Mouse (Mus musculus): Measurements from ENCODE around the gene Slc25a30.
"Not testable (repeated sequence)": the region's sequence is repeated elsewhere in the genome, so short reads cannot be mapped to it uniquely, and the experiment has no call there.

The Slc25a30 gene

DNA sequence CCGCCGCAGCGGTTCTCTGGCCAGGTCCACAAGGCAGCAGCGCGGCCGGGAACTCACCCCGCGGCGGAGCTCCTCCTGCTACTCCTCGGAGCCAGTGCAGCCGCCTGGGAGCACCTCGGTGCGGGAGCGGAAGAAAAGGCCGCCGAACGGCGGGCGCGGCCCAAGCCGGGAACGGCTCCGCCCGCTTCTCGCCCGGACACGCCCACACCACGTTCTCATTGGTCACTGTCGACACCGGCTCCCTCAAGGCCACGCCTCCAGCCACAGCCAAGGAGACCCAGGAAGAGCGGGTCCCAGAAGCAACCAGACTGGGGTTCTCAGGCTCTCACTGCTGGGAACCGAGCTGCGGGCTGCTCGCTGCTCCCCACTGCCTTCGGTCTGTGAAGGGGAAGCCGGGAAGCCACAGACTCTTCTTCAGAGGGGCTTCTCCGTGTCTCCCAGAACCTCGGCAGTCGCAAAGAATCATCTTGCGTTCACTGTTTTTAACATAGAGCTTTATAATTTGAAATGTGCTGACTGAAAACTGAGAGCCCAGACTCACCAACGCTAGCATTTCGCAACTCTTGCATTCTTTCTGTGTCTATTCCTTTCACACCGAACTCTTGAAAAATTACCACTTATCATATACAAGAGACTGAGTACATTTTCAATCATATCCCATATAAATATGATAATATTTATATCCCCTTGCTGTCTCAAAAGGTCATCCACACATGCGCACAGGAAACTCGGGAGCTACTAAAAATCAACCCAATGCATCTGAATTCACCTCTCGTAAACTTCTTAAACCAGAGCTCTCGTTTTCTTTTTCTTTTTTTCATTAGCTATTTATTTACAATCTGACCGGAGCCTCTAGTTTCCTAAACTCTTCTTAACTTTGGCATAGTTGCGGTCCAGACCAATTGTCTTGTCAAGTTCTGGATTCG lies at the start of gene Slc25a30:
Slc25a30 (minus strand) TSS at position 170 of the 926 bp plus-strand sequence.
- peak; percentile 90 for DNase-seq (ENCODE audit: low read depth, low spot score)

DNA sequence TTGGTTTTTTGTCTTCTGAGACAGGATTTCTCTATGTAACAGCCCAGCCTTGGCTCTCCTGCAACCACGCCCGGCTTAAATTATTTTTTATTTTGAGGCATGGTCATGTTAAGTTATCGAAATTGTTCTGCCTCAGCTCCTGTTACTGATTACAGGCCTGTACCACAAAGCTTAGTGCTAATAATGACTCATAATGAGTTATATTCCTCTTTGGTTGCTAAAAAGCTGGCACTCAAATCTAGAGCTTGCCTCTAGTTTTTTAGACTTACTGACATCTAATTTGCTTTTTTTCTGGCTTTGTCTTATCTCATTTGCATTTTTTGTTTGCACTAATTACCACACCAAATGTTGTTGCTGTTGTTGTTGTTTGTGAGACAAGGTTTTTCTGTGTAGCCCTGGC lies 49.7 kb upstream of the Slc25a30 start:
- no peak for DNase-seq (ENCODE audit: low read depth, low spot score)

DNA sequence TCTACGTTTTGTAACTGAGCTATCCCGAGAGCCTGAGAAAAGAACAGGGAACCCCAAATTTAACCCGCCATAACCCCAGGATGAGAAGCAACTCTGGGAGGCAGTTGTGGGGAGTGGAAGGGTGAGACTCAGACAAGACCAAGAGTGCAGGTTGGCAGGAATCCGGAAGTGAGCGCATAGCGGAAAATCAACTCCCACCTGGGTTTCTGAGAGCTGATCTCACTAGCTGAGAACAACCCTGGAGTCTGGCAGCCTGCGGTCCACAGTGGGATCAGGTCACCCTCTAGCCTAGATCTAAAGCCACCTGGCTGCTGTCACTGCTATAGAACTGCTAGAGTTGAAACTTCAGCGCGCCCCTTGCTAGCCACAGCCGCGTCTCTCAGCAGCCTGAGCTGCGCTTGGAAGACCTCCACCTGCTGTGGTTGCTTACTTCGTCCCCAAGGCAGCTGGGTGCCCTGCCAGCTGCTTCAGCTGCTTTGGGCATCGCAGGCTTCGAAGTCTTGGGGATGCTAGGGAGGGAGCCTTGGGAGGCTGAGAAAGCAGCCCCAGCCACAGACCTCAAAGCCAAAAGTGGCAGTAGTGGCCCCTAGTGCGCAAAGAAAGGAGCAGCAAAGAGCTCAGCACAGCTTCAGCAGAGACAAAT lies 48.0 kb upstream of the Slc25a30 start:
- no peak for DNase-seq (ENCODE audit: low read depth, low spot score)

DNA sequence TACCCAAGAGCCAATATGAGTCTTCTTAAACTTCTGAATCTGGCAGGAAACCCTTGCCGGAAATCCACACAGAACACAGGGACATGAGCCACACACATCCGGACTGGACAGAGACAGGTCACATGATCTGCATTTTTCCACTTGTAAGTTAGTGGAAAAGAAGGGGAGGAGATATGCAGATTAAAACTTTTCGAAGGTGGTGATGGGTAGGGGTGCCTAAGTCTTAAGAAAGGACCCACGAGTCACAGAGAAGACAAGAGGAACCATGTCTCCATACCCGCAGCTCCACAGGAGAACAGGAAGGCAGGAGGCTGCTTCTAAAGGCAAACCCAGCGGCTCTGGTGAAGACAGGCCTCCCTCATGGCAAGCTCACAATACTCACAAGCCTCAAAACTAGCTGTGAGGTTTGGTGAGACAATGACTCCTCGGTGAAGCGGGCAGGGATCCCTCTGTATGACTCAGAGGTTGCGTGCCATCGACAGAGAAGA lies 47.5 kb upstream of the Slc25a30 start:
- DNase-seq (ENCODE audit: low read depth, low spot score) = peak; percentile 55

DNA sequence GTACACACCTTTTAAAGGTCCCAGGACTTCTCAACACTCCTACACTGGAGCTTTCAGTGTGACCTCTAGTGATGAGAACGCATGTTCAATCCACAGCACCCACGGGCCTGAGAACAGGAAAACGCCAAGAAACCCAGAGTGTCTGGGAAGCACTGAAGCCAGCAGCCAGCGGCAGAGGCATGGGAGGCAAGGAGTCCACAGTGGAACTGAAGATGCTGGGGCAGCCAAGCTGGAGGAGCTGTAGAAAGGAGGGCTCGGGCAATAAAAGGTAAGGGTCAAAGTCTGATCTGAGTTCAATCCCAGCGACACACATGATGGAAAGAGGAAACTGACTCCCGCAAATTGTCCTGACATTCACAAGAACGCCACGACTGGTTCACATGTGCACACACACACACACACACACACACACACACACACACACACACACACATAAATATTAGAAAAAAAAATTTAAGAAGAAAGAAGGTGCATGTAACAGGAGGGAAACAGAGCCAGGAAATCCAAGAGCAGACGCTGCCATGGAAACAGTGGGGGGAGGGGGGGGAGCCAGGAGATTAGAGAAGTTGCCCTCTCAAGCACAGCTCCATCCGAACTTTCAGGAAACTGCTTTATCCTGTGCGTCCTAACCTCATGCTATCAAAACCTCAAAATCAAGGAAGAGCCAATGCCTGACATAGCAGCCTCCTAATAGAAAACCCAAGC lies 46.9 kb upstream of the Slc25a30 start:
- DNase-seq (ENCODE audit: low read depth, low spot score) = no peak

DNA sequence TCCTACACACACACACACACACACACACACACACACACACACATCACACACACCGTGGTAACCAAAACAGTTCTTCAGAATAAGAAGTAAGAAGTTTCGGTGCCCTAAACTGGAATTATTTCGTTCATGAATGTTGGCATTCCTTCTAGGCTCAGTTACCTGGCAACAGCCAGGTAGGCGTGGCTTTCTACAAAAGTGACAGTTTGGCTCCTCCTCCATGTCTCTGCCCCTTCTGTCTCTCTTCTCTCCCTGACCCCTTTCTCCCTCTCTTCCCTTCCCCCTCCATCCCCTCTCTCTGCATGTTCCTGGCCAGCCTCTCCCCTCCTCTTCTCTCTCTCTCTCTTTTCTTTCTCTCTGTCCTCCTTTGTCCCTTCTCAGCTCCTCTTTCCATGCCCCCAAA lies 46.1 kb upstream of the Slc25a30 start:
- DNase-seq (ENCODE audit: low read depth, low spot score) = no peak

DNA sequence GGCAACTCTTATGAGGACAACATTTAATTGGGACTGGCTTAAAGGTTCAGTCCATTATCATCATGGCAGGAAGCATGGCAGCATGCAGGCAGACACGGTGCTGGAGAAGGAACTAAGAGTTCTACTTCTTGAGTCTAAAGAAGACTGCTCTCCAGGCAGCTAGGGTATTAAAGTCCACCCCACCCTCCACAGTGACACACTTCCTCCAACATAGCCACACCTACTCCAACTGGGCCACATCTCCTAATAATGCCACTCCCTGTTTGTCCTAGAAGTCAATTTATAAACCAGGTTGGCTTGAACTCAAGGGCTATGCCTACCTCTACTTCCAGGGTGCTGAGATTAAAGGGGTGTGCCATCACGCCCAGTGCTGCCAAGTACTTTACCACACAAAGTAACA lies 45.2 kb upstream of the Slc25a30 start:
- DNase-seq (ENCODE audit: low read depth, low spot score) = no peak

DNA sequence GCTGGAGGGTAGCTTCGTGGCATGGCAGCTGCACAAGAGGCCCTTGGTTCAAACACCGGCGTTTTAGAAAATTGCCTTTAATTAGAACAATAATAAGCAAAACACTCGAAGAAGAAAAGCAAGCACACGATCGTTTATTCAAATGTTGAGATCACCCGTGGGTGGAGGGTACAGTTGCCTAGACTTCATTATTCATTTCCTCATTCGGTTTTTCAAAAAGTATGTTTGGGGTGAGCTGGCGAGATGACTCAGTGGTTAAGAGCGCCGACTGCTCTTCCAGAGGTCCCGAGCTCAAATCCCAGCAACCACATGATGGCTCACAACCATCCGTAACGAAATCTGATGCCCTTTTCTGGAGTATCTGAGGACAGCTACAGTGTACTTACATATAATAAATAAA lies 43.0 kb upstream of the Slc25a30 start:
- not testable (repeated sequence) for DNase-seq (ENCODE audit: low read depth, low spot score)

DNA sequence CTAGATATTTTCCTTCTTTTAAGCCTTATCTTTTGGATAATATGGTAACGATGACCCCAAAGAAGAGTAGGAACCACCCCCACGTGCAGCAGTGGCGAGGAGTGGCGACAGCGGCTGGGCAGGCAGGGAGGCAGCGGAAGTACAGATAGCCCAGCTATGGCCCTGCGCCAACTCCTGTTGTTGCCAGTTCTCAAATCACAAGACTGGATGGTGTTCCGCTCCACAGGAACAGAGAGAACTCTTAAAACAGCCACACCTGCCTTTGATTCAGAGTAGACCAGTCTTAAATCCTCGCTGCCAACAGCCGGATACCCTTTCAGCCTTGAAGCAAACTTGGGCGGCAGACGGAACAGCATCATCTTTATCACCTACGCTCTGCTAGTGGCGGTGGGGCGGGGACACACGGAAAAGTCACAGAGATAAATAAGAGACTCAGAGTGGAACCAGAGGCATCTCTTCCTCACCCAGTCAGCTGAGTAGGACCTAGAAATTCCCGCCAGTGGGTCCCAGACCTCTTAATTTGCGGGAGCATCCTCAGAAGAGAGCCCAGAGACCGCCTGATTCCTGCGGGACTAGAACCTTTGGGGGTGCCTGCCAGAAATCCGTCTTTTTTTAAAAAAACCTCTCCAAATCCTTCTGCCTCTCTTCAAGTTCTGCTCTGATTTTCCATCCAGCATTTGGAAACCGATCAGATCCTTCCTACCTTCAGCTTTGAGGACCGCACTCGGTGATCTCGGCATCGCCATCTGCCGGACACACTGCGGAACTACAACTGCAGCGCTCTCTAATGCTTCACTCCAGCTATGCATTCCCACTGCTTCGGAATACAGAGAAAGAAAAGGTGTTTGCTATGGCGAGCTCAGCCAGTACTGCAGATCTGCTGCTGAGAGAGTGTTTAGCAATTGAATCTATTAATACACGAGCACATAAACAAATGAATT lies 42.3 kb upstream of the Slc25a30 start:
- peak; percentile 78 for DNase-seq (ENCODE audit: low read depth, low spot score)

DNA sequence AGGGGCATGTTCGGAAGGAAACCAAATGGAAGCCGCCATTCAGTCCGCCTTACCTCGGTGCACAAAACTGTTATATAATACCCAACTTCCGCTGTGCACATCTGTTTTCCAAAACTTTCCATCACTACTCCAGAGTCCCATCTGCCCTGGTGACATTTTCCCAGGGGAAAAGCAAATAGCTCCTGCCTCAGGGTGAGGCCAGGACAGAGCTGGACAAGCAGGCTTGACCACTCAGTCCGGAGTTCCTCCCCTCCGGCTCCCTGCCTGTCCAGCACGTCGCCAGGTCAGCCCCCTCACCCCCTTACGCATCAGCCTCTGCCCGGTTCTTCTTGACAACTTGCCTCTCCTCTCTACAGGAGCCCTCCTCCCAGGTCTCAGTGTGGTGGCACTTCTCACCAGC lies 41.4 kb upstream of the Slc25a30 start:
- no peak for DNase-seq (ENCODE audit: low read depth, low spot score)

DNA sequence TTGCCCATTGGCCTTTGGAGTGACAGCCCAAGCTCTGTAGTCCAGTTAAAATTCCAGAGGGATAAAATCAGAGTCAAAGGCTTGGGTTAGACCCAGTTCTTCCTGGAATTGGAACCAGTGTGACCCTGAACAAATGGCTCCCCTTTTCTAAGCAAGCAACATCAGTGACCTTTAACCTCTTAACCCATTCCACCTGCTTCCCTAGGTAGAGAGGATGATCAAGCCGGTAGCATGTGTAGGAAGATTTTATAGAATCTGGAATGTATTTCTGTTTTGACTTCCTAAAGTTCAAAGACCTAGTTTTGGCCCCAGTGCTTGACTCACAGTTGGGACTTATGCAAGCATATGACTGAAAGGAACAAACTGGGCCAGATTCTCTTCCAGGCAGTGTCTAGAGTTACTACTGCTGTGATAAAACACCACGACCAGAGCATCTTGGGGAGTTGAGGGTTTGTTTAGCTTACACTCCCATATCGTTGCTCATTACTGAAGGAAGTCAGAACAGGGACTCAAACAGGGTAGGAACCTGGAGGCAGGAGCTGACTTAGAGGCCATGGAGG lies 40.1 kb upstream of the Slc25a30 start:
- no peak for DNase-seq (ENCODE audit: low read depth, low spot score)

DNA sequence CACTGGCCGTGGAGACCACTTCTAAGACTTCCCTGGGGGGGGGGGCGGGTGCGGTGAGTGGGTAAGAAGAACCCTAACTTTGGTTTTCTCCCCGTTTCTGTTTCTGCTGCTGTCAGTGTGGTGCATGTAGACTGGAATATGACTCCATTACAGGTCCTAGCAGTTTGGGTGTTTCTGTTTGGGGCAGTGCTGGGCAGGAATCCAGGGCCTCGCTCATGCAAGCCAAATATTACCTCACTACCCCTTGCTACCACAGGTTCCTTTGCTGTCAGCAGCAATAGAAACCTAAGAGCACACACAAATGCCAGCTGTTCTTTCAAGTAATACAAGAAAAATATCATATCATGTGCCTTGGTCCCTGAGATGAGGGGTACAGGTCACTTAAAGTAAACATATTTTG lies 33.2 kb upstream of the Slc25a30 start:
- no peak for DNase-seq (ENCODE audit: low read depth, low spot score)

DNA sequence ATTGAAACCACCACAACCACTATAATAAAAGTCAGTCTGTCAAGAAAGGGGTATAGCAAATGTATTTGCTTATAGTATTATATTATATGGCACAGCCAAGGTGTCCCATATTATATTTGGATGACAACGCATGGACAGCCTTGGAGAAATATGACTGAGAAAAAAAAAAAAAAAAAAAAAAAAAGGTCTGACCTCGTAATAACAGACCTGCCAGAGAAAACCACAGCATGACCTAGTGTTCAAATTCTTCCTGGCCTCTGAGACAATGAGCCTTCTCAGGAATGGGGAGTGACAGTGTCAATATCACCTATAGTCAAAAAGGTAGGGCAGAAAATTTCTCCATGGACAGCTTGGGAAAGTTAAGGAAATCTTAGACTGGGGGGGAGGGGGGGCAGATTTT lies 32.5 kb upstream of the Slc25a30 start:
- no peak for DNase-seq (ENCODE audit: low read depth, low spot score)

DNA sequence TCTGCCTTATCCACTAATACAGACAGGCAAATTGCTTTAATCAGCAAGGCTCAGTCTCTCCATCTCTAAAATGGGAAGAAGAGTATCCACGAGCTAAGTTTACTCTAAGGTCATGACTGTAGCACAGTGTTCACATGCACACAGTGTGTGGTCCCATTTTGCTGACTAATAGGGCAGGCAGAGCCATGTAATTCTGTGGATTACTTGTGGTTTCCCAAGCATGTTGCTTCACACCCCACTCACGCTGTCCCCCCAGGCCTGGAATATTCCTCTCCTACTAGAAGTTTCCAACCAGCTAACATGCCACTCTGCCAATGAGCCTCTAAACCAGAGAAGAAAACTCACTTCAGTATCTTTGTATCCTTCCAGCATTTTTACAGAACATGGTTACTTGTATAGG lies 31.7 kb upstream of the Slc25a30 start:
- no peak for DNase-seq (ENCODE audit: low read depth, low spot score)

DNA sequence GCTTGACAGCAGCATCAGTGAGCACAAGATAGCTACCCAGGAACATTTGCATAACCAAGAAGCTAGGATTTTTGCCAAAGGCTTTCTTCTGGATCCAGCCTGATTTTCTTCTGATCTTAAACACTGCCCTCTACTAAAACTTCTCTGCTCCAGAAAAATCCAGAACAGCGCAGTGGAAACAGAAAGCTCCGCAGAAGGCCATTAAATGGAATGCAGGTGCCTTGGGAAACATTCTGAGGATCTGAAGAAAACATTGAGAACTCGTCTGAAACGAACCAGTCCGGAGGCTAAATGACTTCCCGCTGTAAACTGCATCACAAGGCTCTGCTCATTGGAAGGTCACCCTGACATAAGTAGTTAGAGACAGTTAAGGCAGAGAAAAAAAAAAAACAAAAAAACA lies 23.1 kb upstream of the Slc25a30 start:
- no peak for DNase-seq (ENCODE audit: low read depth, low spot score)

DNA sequence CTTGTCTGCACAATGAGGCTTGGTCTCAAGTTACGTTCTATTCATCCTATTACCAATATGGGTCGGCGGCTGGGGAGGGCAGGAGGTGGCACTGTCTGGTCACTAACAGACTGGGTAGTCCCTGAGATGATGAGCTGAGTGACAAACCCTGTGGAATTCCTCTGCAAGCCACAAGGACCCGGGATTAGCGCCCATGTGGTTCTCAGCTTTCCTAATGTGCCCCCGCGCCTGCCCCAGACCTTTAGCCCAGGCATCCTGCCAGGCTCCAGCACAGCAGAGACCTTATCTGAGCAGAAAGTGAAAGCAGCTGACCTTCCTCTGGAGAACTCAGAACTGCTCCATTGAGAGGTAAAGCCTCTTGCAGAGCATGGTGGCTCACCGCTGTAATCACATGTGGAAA lies 21.0 kb upstream of the Slc25a30 start:
- DNase-seq (ENCODE audit: low read depth, low spot score) = no peak

DNA sequence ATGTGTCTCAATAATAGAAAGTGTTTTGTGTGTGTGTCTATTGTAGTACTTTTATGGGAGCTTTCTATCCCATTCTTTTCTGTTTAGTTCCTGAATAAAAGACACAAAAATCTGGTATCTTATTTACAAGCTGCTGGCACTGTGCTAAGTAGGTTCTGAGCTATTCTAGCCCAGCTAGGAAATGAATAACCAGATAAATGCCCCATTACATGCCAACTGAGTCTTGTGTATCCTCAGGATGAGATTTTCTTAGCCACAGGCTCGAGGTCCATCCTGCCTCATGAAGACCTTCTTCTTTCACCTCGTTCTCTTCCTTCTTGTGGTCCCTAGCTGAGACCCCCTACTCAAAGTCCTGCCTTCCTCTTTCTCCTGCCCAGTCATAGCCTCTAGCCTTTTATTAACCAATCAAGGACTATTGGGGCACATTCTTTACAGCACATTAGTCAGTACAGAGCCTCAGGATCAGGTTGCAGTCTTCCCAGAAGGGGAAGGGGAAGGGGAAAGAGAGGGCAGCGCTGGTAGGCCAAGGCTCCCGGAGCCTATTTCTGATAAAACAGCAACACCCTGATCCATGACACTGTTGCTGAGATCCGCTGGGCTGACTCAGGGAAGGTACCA lies 11.0 kb upstream of the Slc25a30 start:
- DNase-seq (ENCODE audit: low read depth, low spot score) = no peak

DNA sequence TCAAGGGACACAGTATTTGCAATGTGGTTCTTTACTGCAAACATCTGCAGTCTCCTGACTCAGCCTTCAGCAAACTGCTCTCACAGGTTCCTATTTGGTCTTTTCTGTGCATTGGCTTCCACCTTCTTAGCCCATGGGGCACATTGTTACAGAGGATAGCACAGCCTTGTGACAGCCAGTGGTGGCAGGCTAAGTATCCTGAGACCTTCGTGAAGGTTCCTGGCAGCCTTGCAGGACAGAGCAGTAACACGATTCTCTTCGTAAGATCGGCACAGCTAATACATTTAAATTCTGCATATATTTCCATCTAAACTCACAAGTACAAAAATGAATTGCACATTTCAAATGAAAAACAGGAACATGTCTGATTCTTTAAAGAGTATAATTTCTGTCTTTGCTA lies 9.1 kb upstream of the Slc25a30 start:
- DNase-seq (ENCODE audit: low read depth, low spot score) = no peak

DNA sequence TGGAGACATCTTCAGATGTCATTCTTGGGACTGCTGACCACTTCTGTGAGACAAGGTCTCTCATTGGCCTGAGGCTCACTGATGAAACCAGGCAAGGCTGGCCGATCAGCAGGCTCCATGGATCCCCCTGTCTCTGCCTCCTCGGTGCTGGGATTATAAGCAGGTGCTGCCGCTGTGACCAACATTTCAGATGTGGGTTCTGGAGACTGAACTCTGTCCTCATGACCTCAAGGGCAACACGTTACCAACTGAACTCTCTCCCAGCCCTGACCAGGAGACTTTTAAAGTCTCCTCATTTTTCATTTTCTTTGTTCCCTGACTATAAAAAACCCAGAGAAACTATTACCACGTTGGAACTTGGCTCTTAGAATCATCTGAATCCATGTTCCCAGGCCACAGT lies 7.9 kb upstream of the Slc25a30 start:
- DNase-seq (ENCODE audit: low read depth, low spot score) = no peak

DNA sequence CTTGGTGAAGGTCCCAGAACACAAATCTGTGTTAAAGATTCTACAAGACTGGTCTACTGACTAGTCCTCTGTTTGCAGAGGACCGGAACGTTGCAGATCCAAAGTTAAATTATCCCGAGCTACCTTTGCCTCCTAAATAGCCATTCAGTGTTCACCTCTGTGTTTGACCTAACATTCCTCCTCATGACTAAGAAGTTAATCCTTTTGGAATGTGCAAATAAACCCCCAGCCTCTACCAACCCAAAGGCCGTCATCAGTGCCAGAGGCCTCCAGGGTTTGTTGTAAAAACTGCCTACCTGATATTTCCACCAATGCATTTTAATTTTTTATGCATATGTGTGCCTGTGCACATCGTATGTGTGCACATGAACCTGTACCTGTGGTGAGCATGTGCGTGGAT lies 7.5 kb upstream of the Slc25a30 start:
- no peak for DNase-seq (ENCODE audit: low read depth, low spot score)
